Mouse (Mus musculus): Measurements from ENCODE around the gene Meiob. TPM values are rescaled to one million over a fixed set of nuclear protein-coding genes. Genes with fewer than 3 reads are reported as not detected.

The Meiob gene
- polyA plus RNA-seq, 1 experiment from 2014 or later = not detected

DNA sequence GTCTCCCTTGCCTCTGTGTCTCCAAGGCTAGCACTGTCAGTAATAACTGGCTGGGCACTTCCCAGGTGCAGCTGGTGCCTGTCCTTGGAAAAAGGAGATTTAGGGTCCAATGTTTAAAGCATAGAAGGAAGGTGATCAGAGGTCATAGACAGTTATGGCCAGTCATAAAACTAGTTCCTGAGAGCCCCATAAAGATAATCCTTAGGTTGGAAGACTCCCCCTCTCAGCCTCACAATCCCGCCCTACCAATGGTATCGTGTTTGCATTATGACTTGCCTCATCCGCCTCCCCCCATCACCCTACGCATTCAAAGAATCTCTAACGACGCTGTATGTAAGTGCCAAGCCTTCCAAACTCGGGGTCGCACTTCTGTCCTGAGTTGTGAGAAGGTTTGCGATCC, 40.4 kb downstream of the Meiob start:
- H3K9me3 ChIP-seq (ENCODE audit: control insufficient read depth, low read length) = no peaks in the 10 kb centered on the region
- no peak overlapping the region for H3K4me3 ChIP-seq (replicated peaks; ENCODE audit: low read length)
- H3K27me3 ChIP-seq (replicated peaks; ENCODE audit: control insufficient read depth, insufficient read depth, low read length) = peaks cover 6% of the 10 kb centered on the region; the same call in 1 of the 2 replicates
- H3K27ac ChIP-seq (ENCODE audit: low read length) = no peak overlapping the region
- H3K4me1 ChIP-seq (replicated peaks; ENCODE audit: control insufficient read depth, insufficient read depth, low read length) = peaks cover 10% of the 10 kb centered on the region
- WGBS = 53% methylated on average over 9 of the region's 9 CpGs
- H3K9ac ChIP-seq (replicated peaks; ENCODE audit: low read depth, low read length) = no peak overlapping the region
- H3K4me2 ChIP-seq (ENCODE audit: low read length) = no peak overlapping the region
- H3K36me3 ChIP-seq (ENCODE audit: control insufficient read depth, insufficient read depth) = no peaks in the 10 kb centered on the region
- no peak for ATAC-seq

DNA sequence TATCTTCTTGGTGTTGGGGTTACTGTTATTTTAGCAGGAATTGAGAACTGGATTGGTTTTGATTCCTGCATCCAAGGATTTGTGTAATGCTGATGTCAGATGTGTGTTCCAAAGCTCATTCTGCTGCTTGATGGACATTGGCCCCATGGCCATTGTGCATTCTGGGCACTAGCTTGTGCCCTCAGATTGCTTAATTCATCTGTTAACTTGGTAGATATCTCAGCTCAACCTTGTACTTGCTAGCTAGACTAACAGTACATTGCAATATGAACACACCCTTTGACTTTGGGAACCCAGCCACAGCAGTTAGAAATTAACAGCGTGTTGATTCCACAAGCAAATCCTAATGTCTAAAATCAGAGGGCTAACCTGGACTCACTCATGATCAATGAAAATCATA, 43.3 kb downstream of the Meiob start:
- 0 out of 2 replicates have a peak, but pooled peaks cover 4% of the 10 kb centered on the region for H3K27me3 ChIP-seq (replicated peaks; ENCODE audit: control insufficient read depth, insufficient read depth, low read length)
- H3K27ac ChIP-seq (ENCODE audit: low read length) = no peak overlapping the region
- WGBS = 98% methylated on average over 1 of the region's 1 CpGs
- no peak overlapping the region for H3K4me2 ChIP-seq (ENCODE audit: low read length)
- no peaks in the 10 kb centered on the region for H3K9me3 ChIP-seq (ENCODE audit: control insufficient read depth, low read length)
- H3K9ac ChIP-seq (replicated peaks; ENCODE audit: low read depth, low read length) = no peak overlapping the region
- peaks cover 17% of the 10 kb centered on the region for H3K4me1 ChIP-seq (replicated peaks; ENCODE audit: control insufficient read depth, insufficient read depth, low read length)
- H3K4me3 ChIP-seq (replicated peaks; ENCODE audit: low read length) = no peak overlapping the region
- no peaks in the 10 kb centered on the region for H3K36me3 ChIP-seq (ENCODE audit: control insufficient read depth, insufficient read depth)
- ATAC-seq = no peak

- no peak overlapping the region for H3K27ac ChIP-seq (ENCODE audit: low read length)
- no peak overlapping the region for H3K9ac ChIP-seq (replicated peaks; ENCODE audit: low read depth, low read length)
- H3K4me2 ChIP-seq (ENCODE audit: low read length) = 0 out of 2 replicates have a peak overlapping the region, but pooled peaks have one; percentile 7
- no peaks in the 10 kb centered on the region for H3K9me3 ChIP-seq (ENCODE audit: control insufficient read depth, low read length)
- H3K36me3 ChIP-seq (ENCODE audit: control insufficient read depth, insufficient read depth) = no peaks in the 10 kb centered on the region
- H3K4me1 ChIP-seq (replicated peaks; ENCODE audit: control insufficient read depth, insufficient read depth, low read length) = peaks cover 17% of the 10 kb centered on the region
- 0 out of 2 replicates have a peak, but pooled peaks cover 4% of the 10 kb centered on the region for H3K27me3 ChIP-seq (replicated peaks; ENCODE audit: control insufficient read depth, insufficient read depth, low read length)
- no peak for ATAC-seq
- no peak overlapping the region for H3K4me3 ChIP-seq (replicated peaks; ENCODE audit: low read length)
These were observed 44.5 kb downstream of the Meiob start for GRCm38 (mm10) chr17:24848600-24849031.

DNA sequence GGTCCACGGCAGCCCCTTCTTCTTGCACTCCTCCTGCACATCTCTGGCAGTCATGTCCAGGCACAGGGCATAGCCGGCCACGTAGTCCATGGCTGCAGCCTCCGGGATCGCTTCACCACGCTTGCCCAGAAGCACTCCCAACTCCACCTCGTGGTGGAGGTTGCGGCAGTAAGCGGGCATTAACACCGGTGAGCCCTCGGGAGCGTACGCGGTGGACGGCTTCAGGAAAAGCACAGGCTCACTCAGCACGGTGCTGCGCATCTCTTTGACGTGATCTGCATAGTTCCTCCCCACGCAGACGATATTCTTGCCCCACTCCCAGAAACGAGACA, 45.6 kb downstream of the Meiob start:
- Histone ChIP-seq H3K4me1 (replicated peaks; ENCODE audit: control insufficient read depth, insufficient read depth, low read length) (peaks cover 17% of the 10 kb centered on the region), H3K4me2 (ENCODE audit: low read length) (peak overlapping the region; percentile 72), H3K27me3 (replicated peaks; ENCODE audit: control insufficient read depth, insufficient read depth, low read length) (0 out of 2 replicates have a peak, but pooled peaks cover 4% of the 10 kb centered on the region), H3K9ac (replicated peaks; ENCODE audit: low read depth, low read length) (peak overlapping the region; percentile 74), H3K4me3 (replicated peaks; ENCODE audit: low read length) (peak overlapping the region; percentile 62), H3K36me3 (ENCODE audit: control insufficient read depth, insufficient read depth) (no peaks in the 10 kb centered on the region), H3K9me3 (ENCODE audit: control insufficient read depth, low read length) (no peaks in the 10 kb centered on the region), H3K27ac (ENCODE audit: low read length) (peak overlapping the region; percentile 78)
- no peak for ATAC-seq
- under 1% methylated on average over 21 of the region's 21 CpGs for WGBS

GRCm38 (mm10) chr17:24850065-24850772, 46.1 kb downstream of the Meiob start, which contains the start of gene Fahd1:
Gene Fahd1, minus strand, starts transcription at chr17:24850364.
- Histone ChIP-seq H3K27me3 (replicated peaks; ENCODE audit: control insufficient read depth, insufficient read depth, low read length) (0 out of 2 replicates have a peak, but pooled peaks cover 4% of the 10 kb centered on the region), H3K4me2 (ENCODE audit: low read length) (peak within 1 kb of the TSS; percentile 88), H3K4me1 (replicated peaks; ENCODE audit: control insufficient read depth, insufficient read depth, low read length) (peaks cover 17% of the 10 kb centered on the region), H3K9me3 (ENCODE audit: control insufficient read depth, low read length) (no peaks in the 10 kb centered on the region), H3K36me3 (ENCODE audit: control insufficient read depth, insufficient read depth) (no peaks in the 10 kb centered on the region), H3K27ac (ENCODE audit: low read length) (peak within 1 kb of the TSS; percentile 78), H3K9ac (replicated peaks; ENCODE audit: low read depth, low read length) (peak within 1 kb of the TSS; percentile 74), H3K4me3 (replicated peaks; ENCODE audit: low read length) (peak within 1 kb of the TSS; percentile 62)
- peak; percentile 100 for ATAC-seq
- WGBS = under 1% methylated on average over 57 of the region's 58 CpGs

GRCm38 (mm10) chr17:24850773-24851127, 46.7 kb downstream of the Meiob start:
- Histone ChIP-seq H3K4me1 (replicated peaks; ENCODE audit: control insufficient read depth, insufficient read depth, low read length) (peaks cover 17% of the 10 kb centered on the region), H3K4me2 (ENCODE audit: low read length) (peak overlapping the region; percentile 88), H3K4me3 (replicated peaks; ENCODE audit: low read length) (peak overlapping the region; percentile 62), H3K27ac (ENCODE audit: low read length) (no peak overlapping the region), H3K9ac (replicated peaks; ENCODE audit: low read depth, low read length) (peak overlapping the region; percentile 62), H3K36me3 (ENCODE audit: control insufficient read depth, insufficient read depth) (no peaks in the 10 kb centered on the region), H3K9me3 (ENCODE audit: control insufficient read depth, low read length) (no peaks in the 10 kb centered on the region), H3K27me3 (replicated peaks; ENCODE audit: control insufficient read depth, insufficient read depth, low read length) (0 out of 2 replicates have a peak, but pooled peaks cover 4% of the 10 kb centered on the region)
- WGBS = under 1% methylated on average over 20 of the region's 20 CpGs
- ATAC-seq = no peak

GRCm38 (mm10) chr17:24851381-24852125, 47.5 kb downstream of the Meiob start:
- no peak overlapping the region for H3K27ac ChIP-seq (ENCODE audit: low read length)
- H3K9ac ChIP-seq (replicated peaks; ENCODE audit: low read depth, low read length) = peak overlapping the region; percentile 62
- peaks cover 17% of the 10 kb centered on the region for H3K4me1 ChIP-seq (replicated peaks; ENCODE audit: control insufficient read depth, insufficient read depth, low read length)
- H3K4me2 ChIP-seq (ENCODE audit: low read length) = peak overlapping the region; percentile 88
- WGBS = 82% methylated on average over 10 of the region's 10 CpGs
- no peak for ATAC-seq
- H3K36me3 ChIP-seq (ENCODE audit: control insufficient read depth, insufficient read depth) = no peaks in the 10 kb centered on the region
- no peaks in the 10 kb centered on the region for H3K9me3 ChIP-seq (ENCODE audit: control insufficient read depth, low read length)
- H3K4me3 ChIP-seq (replicated peaks; ENCODE audit: low read length) = no peak overlapping the region; the same call in 1 of the 2 replicates
- 0 out of 2 replicates have a peak, but pooled peaks cover 4% of the 10 kb centered on the region for H3K27me3 ChIP-seq (replicated peaks; ENCODE audit: control insufficient read depth, insufficient read depth, low read length)

- no peak overlapping the region for H3K4me2 ChIP-seq (ENCODE audit: low read length)
- no peak overlapping the region for H3K27ac ChIP-seq (ENCODE audit: low read length)
- H3K36me3 ChIP-seq (ENCODE audit: control insufficient read depth, insufficient read depth) = no peaks in the 10 kb centered on the region; the same call in 1 of the 2 replicates
- H3K9me3 ChIP-seq (ENCODE audit: control insufficient read depth, low read length) = no peaks in the 10 kb centered on the region
- 0 out of 2 replicates have a peak, but pooled peaks cover 4% of the 10 kb centered on the region for H3K27me3 ChIP-seq (replicated peaks; ENCODE audit: control insufficient read depth, insufficient read depth, low read length)
- no peak overlapping the region for H3K9ac ChIP-seq (replicated peaks; ENCODE audit: low read depth, low read length)
- H3K4me1 ChIP-seq (replicated peaks; ENCODE audit: control insufficient read depth, insufficient read depth, low read length) = peaks cover 9% of the 10 kb centered on the region
- no peak for ATAC-seq
- H3K4me3 ChIP-seq (replicated peaks; ENCODE audit: low read length) = no peak overlapping the region
- 86% methylated on average over 3 of the region's 3 CpGs for WGBS
These were observed 51.9 kb downstream of the Meiob start for GRCm38 (mm10) chr17:24855838-24856464.

DNA sequence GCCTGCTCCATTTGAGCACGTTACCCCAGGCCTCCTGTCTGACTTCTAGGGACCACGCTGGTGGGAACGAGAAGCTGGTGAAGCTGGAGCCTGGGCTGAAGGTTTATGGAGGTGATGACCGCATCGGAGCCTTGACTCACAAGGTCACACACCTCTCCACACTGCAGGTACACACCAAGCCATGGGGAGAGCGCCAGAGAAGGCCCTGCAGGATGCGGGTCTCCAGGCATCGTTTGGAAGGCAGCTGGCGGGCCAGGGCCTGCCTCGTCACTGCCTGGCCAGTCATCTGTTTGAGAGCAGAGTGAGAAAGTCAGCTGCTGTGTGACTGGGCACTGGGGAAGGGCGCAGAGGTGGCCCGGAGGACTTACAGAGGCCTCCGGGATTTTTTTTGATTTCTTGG, 52.5 kb downstream of the Meiob start:
- H3K4me2 ChIP-seq (ENCODE audit: low read length) = no peak overlapping the region
- H3K9me3 ChIP-seq (ENCODE audit: control insufficient read depth, low read length) = no peaks in the 10 kb centered on the region
- WGBS = 94% methylated on average over 13 of the region's 13 CpGs
- no peak overlapping the region for H3K27ac ChIP-seq (ENCODE audit: low read length)
- no peak for ATAC-seq
- H3K4me3 ChIP-seq (replicated peaks; ENCODE audit: low read length) = no peak overlapping the region
- H3K4me1 ChIP-seq (replicated peaks; ENCODE audit: control insufficient read depth, insufficient read depth, low read length) = peaks cover 4% of the 10 kb centered on the region; the same call in 1 of the 2 replicates
- no peak overlapping the region for H3K9ac ChIP-seq (replicated peaks; ENCODE audit: low read depth, low read length)
- 0 out of 2 replicates have a peak, but pooled peaks cover under 1% of the 10 kb centered on the region for H3K27me3 ChIP-seq (replicated peaks; ENCODE audit: control insufficient read depth, insufficient read depth, low read length)
- H3K36me3 ChIP-seq (ENCODE audit: control insufficient read depth, insufficient read depth) = peaks cover 2% of the 10 kb centered on the region; the same call in 1 of the 2 replicates

All from forebrain, embryonic 16.5 days (tissue).